Comparison of ENCODE assay signal across 8 mouse cellular contexts in the genomic region with DNA sequence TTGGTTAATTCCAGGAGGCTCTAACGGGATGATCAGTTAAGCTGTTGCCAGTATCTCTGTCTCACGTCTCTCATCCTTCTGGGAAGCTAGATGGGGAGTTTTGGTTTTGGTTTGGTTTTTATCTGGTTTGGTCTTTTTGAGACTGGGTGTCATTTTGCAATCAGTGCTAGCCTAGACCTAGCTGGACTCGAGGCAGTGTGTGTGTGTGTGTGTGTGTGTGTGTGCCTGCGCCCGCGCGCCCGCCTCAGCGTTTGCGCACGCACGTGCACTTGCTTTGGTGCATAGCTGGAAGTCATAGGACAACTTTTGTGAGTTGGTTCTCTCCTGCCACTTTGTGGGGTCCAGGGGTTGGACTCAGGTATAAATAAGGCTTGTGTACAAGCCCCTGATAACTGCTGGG. TPM values are rescaled to one million over a fixed set of nuclear protein-coding genes. Genes with fewer than 3 reads are reported as not detected.
A peak's percentile ranks its signal among the peaks of the same experiment; 100 is the strongest.
DNase-seq lines count a peak whose midpoint lies in the region; ATAC-seq and TF ChIP-seq lines count a peak whose summit lies in the region.

No protein-coding gene starts in this region.

- intact Hi-C loops in heart, postnatal 14 days (cut with DNase I), result loop anchor here (2.0 to 5.0 kb wide), 2 partner anchors 25 to 74 kb away; a partner anchor contains a TSS

- H3K9me3 ChIP-seq in limb, embryonic 12.5 days, result no peaks in the 10 kb centered on the region
- no peaks in the 10 kb centered on the region for H3K9me3 ChIP-seq in midbrain, embryonic 11.5 days (ENCODE audit: control insufficient read depth, low read length)

- peak; percentile 79 for DNase-seq in CD4-positive helper T cell, adult 2 months (ENCODE audit: low read depth, low spot score)
- DNase-seq in MEL-GATA-1-ER (ENCODE audit: extremely low read depth, low read depth), result peak; percentile 37
- DNase-seq in embryo, embryonic 9.5 days (ENCODE audit: extremely low spot score), result peak; percentile 62
- peak; percentile 40 to 49 for DNase-seq in heart, postnatal 14 days
- DNase-seq in midbrain, embryonic 11.5 days (ENCODE audit: low spot score, missing footprints), result no peak
- no peak for DNase-seq in gastrocnemius, postnatal 25 days

- TF ChIP-seq CTCF in testis, adult 2 months (IDR thresholded peaks at IDR 0.05; ENCODE audit: control insufficient read depth, insufficient read depth, insufficient replicate concordance, low read depth, low read length), result no peak

- peak overlapping the region; percentile 60; the same call in 1 of the 2 replicates for H3K27ac ChIP-seq in limb, embryonic 12.5 days
- no peak overlapping the region for H3K27ac ChIP-seq in midbrain, embryonic 11.5 days (ENCODE audit: low read depth, low read length)
- H3K27ac ChIP-seq in testis, adult 2 months (ENCODE audit: control insufficient read depth, insufficient read depth, low read depth, low read length), result no peak overlapping the region

- peak overlapping the region; percentile 60 for H3K4me3 ChIP-seq in limb, embryonic 12.5 days (replicated peaks)
- peak overlapping the region; percentile 47 for H3K4me3 ChIP-seq in midbrain, embryonic 11.5 days (ENCODE audit: low read depth, low read length)
- H3K4me3 ChIP-seq in testis, adult 2 months (ENCODE audit: control insufficient read depth, low read depth, low read length), result peak overlapping the region; percentile 96

- H3K4me1 ChIP-seq in limb, embryonic 12.5 days (replicated peaks), result peaks cover 20% of the 10 kb centered on the region
- H3K4me1 ChIP-seq in midbrain, embryonic 11.5 days (ENCODE audit: control insufficient read depth, insufficient read depth, low read length), result peaks cover 11% of the 10 kb centered on the region
- H3K4me1 ChIP-seq in testis, adult 2 months (ENCODE audit: control insufficient read depth, insufficient read depth, low read length), result peaks cover 19% of the 10 kb centered on the region

- H3K4me2 ChIP-seq in limb, embryonic 12.5 days, result peak overlapping the region; percentile 72
- H3K4me2 ChIP-seq in midbrain, embryonic 11.5 days, result peak overlapping the region; percentile 58

- ATAC-seq in limb, embryonic 12.5 days (ENCODE audit: insufficient number of reproducible peaks, insufficient read depth, low FRiP score, low TSS enrichment, low read depth), result no peak
- peak; percentile 22; the same call in 1 of the 2 replicates for ATAC-seq in midbrain, embryonic 11.5 days (ENCODE audit: low FRiP score)

- TF ChIP-seq POLR2A in testis, adult 2 months (IDR thresholded peaks at IDR 0.05; ENCODE audit: control insufficient read depth, low read depth, low read length), result no peak

- under 1% methylated on average over 12 of the region's 12 CpGs for WGBS in limb, embryonic 12.5 days
- WGBS in midbrain, embryonic 11.5 days, result 1% methylated on average over 12 of the region's 12 CpGs

- H3K36me3 ChIP-seq in limb, embryonic 12.5 days, result peaks cover 1% of the 10 kb centered on the region; the same call in 1 of the 2 replicates
- H3K36me3 ChIP-seq in midbrain, embryonic 11.5 days (ENCODE audit: control insufficient read depth, insufficient read depth, low read length), result no peaks in the 10 kb centered on the region
- H3K36me3 ChIP-seq in testis, adult 2 months (ENCODE audit: control insufficient read depth, insufficient read depth, low read length), result no peaks in the 10 kb centered on the region

- H3K9ac ChIP-seq in limb, embryonic 12.5 days (replicated peaks), result peak overlapping the region; percentile 62
- peak overlapping the region; percentile 46 for H3K9ac ChIP-seq in midbrain, embryonic 11.5 days (ENCODE audit: low read length)

- peaks cover 20% of the 10 kb centered on the region for H3K27me3 ChIP-seq in limb, embryonic 12.5 days
- peaks cover 13% of the 10 kb centered on the region for H3K27me3 ChIP-seq in midbrain, embryonic 11.5 days (ENCODE audit: control insufficient read depth, insufficient read depth, low read length)
- H3K27me3 ChIP-seq in testis, adult 2 months (ENCODE audit: control insufficient read depth, insufficient read depth, low read length), result peaks cover 2% of the 10 kb centered on the region; the same call in 1 of the 2 replicates

RNA-seq across cellular contexts. Expression of a gene that starts 0.6 kb away (rescaled TPM):
- total RNA-seq in heart, postnatal 14 days (2021), result 1 to 10 TPM; 8.1 to 9.0 TPM
- 26.7 and 27.7 TPM in 2 replicates for polyA plus RNA-seq in limb, embryonic 12.5 days (2016; fragmentation: Nextera tagmentation; extraction: Ambion mirVana)
- polyA plus RNA-seq in midbrain, embryonic 11.5 days (2014; fragmentation: Nextera tagmentation; extraction: Ambion mirVana), result 16.7 and 17.8 TPM in 2 replicates
- polyA plus RNA-seq in testis, adult 2 months (2012; rRNA removed), result 3.8 and 4.5 TPM in 2 replicates
- total RNA-seq in gastrocnemius, postnatal 25 days (2021), result 1 to 10 TPM; 4.6 TPM

RNA-seq across cellular contexts. Expression of a gene that starts 2.4 kb away (rescaled TPM):
- total RNA-seq in heart, postnatal 14 days (2021), result 1 to 10 TPM; 2.8 to 2.9 TPM
- polyA plus RNA-seq in limb, embryonic 12.5 days (2016; fragmentation: Nextera tagmentation; extraction: Ambion mirVana), result 10.5 and 11.2 TPM in 2 replicates
- 6.3 and 9.0 TPM in 2 replicates for polyA plus RNA-seq in midbrain, embryonic 11.5 days (2014; fragmentation: Nextera tagmentation; extraction: Ambion mirVana)
- 0.47 and 0.68 TPM in 2 replicates for polyA plus RNA-seq in testis, adult 2 months (2012; rRNA removed)
- total RNA-seq in gastrocnemius, postnatal 25 days (2021), result 1 to 10 TPM in 1 of 2 experiments, under 1 TPM in 1; 0.56 to 1.0 TPM

RNA-seq across cellular contexts. Expression of a gene that starts 26.4 kb away (rescaled TPM):
- total RNA-seq in heart, postnatal 14 days (2021), result 10 to 100 TPM; 48.1 to 54.1 TPM
- 310 and 312 TPM in 2 replicates for polyA plus RNA-seq in limb, embryonic 12.5 days (2016; fragmentation: Nextera tagmentation; extraction: Ambion mirVana)
- polyA plus RNA-seq in midbrain, embryonic 11.5 days (2014; fragmentation: Nextera tagmentation; extraction: Ambion mirVana), result 367 and 402 TPM in 2 replicates
- 24.8 and 27.7 TPM in 2 replicates for polyA plus RNA-seq in testis, adult 2 months (2012; rRNA removed)
- total RNA-seq in gastrocnemius, postnatal 25 days (2021), result 10 to 100 TPM; 31.8 to 35.6 TPM

RNA-seq across cellular contexts. Expression of a gene that starts 30.4 kb away (rescaled TPM):
- total RNA-seq in heart, postnatal 14 days (2021), result under 1 TPM; 0.68 to 0.86 TPM
- 2.4 and 2.5 TPM in 2 replicates for polyA plus RNA-seq in limb, embryonic 12.5 days (2016; fragmentation: Nextera tagmentation; extraction: Ambion mirVana)
- 3.6 and 4.1 TPM in 2 replicates for polyA plus RNA-seq in midbrain, embryonic 11.5 days (2014; fragmentation: Nextera tagmentation; extraction: Ambion mirVana)
- polyA plus RNA-seq in testis, adult 2 months (2012; rRNA removed), result 4.4 and 5.0 TPM in 2 replicates
- under 1 TPM; 0.32 to 0.41 TPM for total RNA-seq in gastrocnemius, postnatal 25 days (2021)

Comparison
In these comparisons a context has a peak if more than half of its experiments do, and no peak if none do; other contexts are left out.
1. DNase-seq: peak in CD4-positive helper T cell, adult 2 months (single experiment), MEL-GATA-1-ER (single experiment), embryo, embryonic 9.5 days (single experiment) and heart, postnatal 14 days (2 of 2); none in midbrain, embryonic 11.5 days (single experiment) and gastrocnemius, postnatal 25 days (single experiment).
2. RNA of a gene that starts 26.4 kb away (polyA plus RNA-seq): 367 to 402 TPM in midbrain, embryonic 11.5 days and 310 to 312 TPM in limb, embryonic 12.5 days; 24.8 to 27.7 TPM in testis, adult 2 months; every median in the first group is over 10 times any median in the second.
3. Peak in every context shown above with its lines, with median percentiles within 50 percentile points of each other: H3K4me3 ChIP-seq.